Mouse (Mus musculus) erythroblast, embryonic 14.5 days (primary cell): ENCODE measurements around the gene Ifit1. TPM values are rescaled to one million over a fixed set of nuclear protein-coding genes. Genes with fewer than 3 reads are reported as not detected.
A peak's percentile ranks its signal among the peaks of the same experiment; 100 is the strongest.
"Not testable (repeated sequence)": the region's sequence is repeated elsewhere in the genome, so short reads cannot be mapped to it uniquely, and the experiment has no call there.

Source experiments
- H3K27me3 ChIP-seq: 2 replicates; pipeline ENCODE4 v1.6.1; 2012; ENCODE audit warnings: inconsistent platforms; ENCODE audit not compliant: control insufficient read depth
- H3K36me3 ChIP-seq: 2 replicates; pipeline ENCODE4 v1.6.1; 2012; ENCODE audit warnings: mild to moderate bottlenecking, inconsistent platforms; ENCODE audit not compliant: control insufficient read depth
- H3K4me1 ChIP-seq: 2 replicates; pipeline ENCODE4 v1.6.1; 2012; ENCODE audit warnings: inconsistent platforms; ENCODE audit not compliant: control insufficient read depth
- H3K4me3 ChIP-seq: replicated peaks from 2 replicates; pipeline ENCODE3; 2012; ENCODE audit warnings: moderate library complexity, mild to moderate bottlenecking, inconsistent platforms
- H3K9me3 ChIP-seq: 2 replicates; pipeline ENCODE4 v1.6.1; 2012; ENCODE audit warnings: low read length, inconsistent platforms, mixed read lengths; ENCODE audit not compliant: control insufficient read depth
- GATA1 ChIP-seq: IDR thresholded peaks from 2 replicates; pipeline ENCODE4 v1.6.1; 2012; ENCODE audit warnings: low read length, inconsistent platforms, mixed read lengths
- TAL1 ChIP-seq: IDR thresholded peaks from 3 replicates; pipeline ENCODE4 v1.6.1; 2012; ENCODE audit warnings: low read length, inconsistent platforms, mixed read lengths
- polyA plus RNA-seq: library from polyadenylated mRNA; stranded (reverse); fragments of >175 nt; gene quantifications from 2 replicates; pipeline ENCODE4 v1.2.3, GENCODE M21; 2012

The Ifit1 gene
- polyA plus RNA-seq = not detected in 2 replicates

DNA sequence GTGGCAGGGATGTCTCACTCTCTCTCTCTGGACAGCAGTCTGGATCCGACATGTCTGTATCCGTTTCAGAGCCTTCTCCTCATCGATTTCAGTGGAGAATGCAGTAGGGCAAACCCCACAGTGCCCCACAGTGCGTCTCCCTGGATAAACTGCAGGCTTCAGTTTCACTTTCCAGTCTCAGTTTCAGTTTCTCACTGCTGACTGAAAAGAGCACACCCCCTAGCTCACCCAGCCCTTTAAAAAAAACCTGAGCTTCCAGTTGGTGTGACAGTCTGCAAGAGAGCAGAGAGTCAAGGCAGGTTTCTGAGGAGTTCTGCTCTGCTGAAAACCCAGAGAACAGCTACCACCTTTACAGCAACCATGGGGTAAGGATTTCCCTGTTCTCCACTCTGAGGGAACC lies at the start of gene Ifit1, which contains the start of gene Ifit1bl2:
Ifit1 (plus strand) TSS at position 249 of the 400 bp plus-strand sequence.
Ifit1bl2 (minus strand) TSS at position 121 of the 400 bp plus-strand sequence.
- Histone ChIP-seq H3K9me3 (no peaks in the 10 kb centered on the region), H3K36me3 (no peaks in the 10 kb centered on the region), H3K4me3 (peak within 1 kb of the TSS; percentile 9), H3K4me1 (peaks cover 18% of the 10 kb centered on the region), H3K27me3 (peaks cover 17% of the 10 kb centered on the region)
- TF ChIP-seq TAL1 = no peak
- no peak for TF ChIP-seq GATA1

DNA sequence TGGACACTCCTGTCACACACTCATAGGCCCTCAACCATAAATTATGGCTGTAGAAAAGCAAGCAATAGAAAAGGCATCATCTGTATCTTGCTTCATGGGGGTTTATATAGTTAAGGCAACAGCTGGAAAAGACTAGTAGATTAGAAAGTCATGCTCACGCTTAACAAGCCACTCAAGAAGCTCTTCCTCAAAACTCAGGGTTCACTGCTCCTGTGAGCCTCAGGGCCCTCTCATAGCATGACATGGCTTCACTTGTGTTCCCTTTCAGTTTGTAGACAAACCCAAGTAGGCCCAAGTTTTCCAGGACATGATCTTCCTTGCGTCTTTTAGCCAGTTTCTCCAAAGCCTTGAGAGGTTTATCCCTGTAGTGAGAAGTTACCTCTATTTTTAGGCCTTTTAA lies 47.2 kb upstream of the Ifit1 start:
- H3K36me3 ChIP-seq = no peaks in the 10 kb centered on the region
- no peaks in the 10 kb centered on the region for H3K4me1 ChIP-seq
- TF ChIP-seq TAL1 = no peak
- no peak for TF ChIP-seq GATA1

DNA sequence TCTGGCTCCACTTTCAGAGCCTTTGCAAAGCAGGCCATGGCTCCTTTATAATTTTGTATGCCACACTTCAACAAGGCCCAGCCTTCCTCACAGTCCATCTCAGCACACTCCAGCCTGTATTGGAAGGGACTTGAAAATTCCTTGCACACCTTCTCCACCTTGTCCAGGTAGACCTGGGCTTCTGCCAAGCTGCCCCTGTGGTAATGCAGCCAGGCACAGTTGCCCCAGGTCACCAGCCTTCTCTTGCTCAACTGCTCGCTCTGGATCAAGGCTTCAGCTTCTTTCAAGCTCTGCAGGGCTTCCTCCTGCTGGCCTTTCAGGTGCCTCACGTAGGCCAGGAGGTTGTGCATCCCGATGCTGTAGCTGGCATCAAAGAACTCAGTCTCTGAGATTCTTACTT lies 46.1 kb upstream of the Ifit1 start:
- not testable (repeated sequence) for H3K27me3 ChIP-seq, H3K9me3 ChIP-seq, H3K4me3 ChIP-seq, H3K36me3 ChIP-seq, H3K4me1 ChIP-seq

More for the DNA sequence above, 47.2 kb upstream of the Ifit1 start:
- no peaks in the 10 kb centered on the region for H3K27me3 ChIP-seq
- H3K9me3 ChIP-seq = no peaks in the 10 kb centered on the region
- H3K4me3 ChIP-seq = no peak overlapping the region

DNA sequence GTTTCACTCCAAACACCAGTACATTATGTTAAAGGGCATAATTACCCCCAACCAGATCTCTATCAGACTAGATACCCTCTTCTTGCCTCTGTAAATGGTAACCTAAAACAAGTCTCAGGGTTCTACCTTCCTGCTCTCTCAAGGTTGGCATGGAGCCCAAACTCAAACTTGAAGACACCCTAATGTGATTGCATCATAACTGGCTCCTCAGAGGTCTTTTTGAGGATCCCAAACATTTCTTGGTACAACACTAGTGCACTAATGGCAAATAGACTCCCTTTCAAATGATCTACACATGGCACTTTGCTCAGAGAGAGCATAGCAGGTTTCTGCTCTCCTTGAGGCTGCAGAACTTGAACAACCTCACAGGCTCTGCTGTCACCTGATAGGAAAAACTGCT lies 43.9 kb upstream of the Ifit1 start:
- H3K9me3 ChIP-seq = no peaks in the 10 kb centered on the region
- TF ChIP-seq GATA1 = no peak
- TF ChIP-seq TAL1 = no peak
- no peaks in the 10 kb centered on the region for H3K27me3 ChIP-seq
- no peaks in the 10 kb centered on the region for H3K36me3 ChIP-seq
- H3K4me3 ChIP-seq = no peak overlapping the region
- H3K4me1 ChIP-seq = no peaks in the 10 kb centered on the region

DNA sequence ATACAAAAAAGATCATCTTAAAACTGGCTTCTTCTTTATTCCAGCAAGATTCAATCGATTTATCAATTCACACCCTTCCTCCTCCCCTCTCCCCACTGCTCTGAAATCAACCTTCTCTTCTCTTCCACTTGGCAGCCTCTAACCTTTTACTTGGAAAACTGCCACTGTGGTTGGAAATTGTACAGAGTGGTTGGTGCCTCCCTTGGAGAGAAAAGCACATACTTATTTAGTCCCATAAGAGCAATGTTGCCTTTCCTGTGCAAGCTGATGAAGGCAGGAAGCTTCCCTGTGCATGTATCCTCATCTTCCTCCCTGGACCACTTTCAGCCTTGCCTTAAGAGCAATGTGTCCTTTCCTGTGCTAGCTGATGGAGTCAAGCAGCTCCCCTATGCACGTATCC lies 42.3 kb upstream of the Ifit1 start:
- H3K4me3 ChIP-seq = no peak overlapping the region
- no peaks in the 10 kb centered on the region for H3K9me3 ChIP-seq
- H3K4me1 ChIP-seq = no peaks in the 10 kb centered on the region
- H3K27me3 ChIP-seq = no peaks in the 10 kb centered on the region
- TF ChIP-seq GATA1 = no peak
- no peak for TF ChIP-seq TAL1
- H3K36me3 ChIP-seq = no peaks in the 10 kb centered on the region

DNA sequence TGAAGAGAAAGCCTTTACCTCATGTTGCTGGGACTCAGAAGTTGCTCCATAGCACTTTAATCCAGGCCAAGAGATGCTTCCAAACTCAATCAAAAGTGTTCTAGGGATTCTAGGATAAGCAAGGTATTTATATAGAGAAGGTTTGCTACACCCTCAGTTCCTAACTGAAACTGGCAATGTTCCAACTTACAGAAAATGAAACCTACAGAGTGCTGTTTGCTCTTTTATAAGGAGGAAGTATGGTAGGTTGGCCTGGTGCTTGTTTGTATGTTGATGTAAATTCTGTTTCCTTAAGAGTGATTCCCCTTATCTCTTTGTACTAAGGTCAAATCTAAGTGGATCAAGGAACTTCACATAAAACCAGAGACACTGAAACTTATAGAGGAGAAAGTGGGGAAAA lies 41.4 kb upstream of the Ifit1 start:
- H3K4me3 ChIP-seq, H3K36me3 ChIP-seq, H3K27me3 ChIP-seq, H3K4me1 ChIP-seq, H3K9me3 ChIP-seq: not testable (repeated sequence)

DNA sequence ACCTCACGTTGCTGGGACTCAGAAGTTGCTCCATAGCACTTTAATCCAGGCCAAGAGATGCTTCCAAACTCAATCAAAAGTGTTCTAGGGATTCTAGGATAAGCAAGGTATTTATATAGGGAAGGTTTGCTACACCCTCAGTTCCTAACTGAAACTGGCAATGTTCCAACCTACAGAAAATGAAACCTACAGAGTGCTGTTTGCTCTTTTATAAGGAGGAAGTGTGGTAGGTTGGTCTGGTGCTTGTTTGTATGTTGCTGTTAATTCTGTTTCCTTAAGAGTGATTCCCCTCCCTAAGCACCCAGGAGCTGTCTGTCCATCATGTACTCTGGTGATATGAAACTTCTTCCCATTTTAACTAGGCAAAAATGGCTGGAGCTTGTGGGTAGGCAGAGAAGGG lies 38.8 kb upstream of the Ifit1 start, which contains the start of gene Ifit1bl1:
Ifit1bl1 (minus strand) TSS at position 69 of the 400 bp plus-strand sequence.
- H3K4me3 ChIP-seq, H3K9me3 ChIP-seq, H3K36me3 ChIP-seq, H3K4me1 ChIP-seq, H3K27me3 ChIP-seq: not testable (repeated sequence)

DNA sequence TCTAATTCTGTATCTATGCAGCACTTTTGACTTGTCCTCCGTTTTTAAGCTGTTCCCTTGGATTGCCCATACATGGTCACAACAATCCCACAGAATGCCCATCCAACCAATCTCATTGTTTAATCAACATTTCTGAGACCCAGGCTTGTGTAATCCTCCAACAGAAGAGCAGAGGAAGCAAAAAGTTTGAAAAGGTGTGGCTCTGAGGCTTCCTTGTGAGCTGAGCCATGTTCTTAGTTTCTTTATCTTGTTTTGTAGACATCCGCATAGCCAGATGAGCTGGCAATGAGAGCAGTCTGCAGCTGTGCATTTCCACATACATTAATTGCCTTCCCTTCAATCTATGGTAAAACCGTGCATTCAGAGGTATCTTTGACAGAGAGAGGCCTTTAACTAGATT lies 35.2 kb upstream of the Ifit1 start:
- TF ChIP-seq TAL1 = no peak
- no peak for TF ChIP-seq GATA1
- Histone ChIP-seq H3K36me3 (no peaks in the 10 kb centered on the region), H3K4me1 (no peaks in the 10 kb centered on the region), H3K27me3 (no peaks in the 10 kb centered on the region), H3K4me3 (no peak overlapping the region), H3K9me3 (no peaks in the 10 kb centered on the region)

DNA sequence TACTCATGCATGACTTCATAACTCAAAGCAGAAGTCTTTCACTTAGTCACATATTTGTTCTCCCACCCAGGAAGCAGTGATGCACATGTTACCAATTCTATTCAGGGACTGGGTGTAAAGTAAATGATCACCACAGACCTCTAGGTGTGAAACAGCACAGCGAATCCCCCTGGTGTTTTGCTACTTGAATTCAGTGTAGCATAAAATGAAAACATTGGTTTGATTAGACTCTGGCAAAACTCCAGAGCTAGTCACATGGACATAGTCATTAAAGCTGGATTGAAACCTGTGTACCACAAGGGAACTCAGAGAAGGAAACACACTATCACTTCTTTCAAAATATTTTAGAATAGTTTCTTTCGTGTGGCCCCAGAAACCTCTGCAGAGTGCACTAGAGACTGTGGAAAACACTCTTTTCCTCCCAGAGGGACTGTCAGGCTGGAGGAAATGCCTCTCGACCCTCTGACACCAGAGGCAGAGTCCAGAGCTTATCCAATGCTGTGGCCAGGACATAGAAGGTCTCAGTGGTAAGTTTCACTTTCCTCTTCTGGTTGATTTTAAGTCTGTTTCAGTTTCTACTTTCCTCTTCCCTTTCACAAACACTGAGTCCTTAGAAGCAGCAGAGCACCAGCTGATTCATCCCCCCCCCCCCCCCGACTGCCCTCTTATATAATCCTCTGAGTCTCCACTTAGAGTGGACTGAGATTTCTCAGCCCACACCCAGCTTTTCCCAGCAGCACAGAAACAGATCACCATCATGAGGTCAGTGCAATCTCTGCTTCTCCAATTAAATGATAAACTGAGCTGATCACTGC lies 33.2 kb upstream of the Ifit1 start, which contains the start of gene Ifit3b:
Ifit3b (plus strand) TSS at position 734 of the 815 bp plus-strand sequence.
- not testable (repeated sequence) for H3K27me3 ChIP-seq, H3K4me3 ChIP-seq, H3K36me3 ChIP-seq, H3K9me3 ChIP-seq, H3K4me1 ChIP-seq

DNA sequence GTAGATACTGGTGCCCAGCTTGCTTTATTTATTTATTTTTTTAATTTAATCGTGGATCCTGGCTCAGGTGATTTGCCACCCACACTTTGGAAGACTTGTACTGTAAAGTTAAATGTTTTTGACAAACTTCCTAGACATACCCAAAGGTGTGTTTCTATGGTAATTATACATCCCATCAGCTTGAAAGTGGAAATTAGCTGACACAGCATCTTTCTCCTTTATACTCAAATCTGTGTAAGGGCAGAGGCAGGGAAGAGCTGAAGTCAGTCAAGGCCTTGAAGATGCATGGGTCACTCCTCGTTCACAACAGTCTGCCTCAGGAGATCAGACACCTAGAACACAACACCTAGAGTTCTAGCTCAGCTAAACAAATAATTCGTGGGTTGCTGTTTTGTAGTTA lies 30.6 kb upstream of the Ifit1 start:
- H3K27me3 ChIP-seq, H3K36me3 ChIP-seq, H3K9me3 ChIP-seq, H3K4me3 ChIP-seq, H3K4me1 ChIP-seq: not testable (repeated sequence)

DNA sequence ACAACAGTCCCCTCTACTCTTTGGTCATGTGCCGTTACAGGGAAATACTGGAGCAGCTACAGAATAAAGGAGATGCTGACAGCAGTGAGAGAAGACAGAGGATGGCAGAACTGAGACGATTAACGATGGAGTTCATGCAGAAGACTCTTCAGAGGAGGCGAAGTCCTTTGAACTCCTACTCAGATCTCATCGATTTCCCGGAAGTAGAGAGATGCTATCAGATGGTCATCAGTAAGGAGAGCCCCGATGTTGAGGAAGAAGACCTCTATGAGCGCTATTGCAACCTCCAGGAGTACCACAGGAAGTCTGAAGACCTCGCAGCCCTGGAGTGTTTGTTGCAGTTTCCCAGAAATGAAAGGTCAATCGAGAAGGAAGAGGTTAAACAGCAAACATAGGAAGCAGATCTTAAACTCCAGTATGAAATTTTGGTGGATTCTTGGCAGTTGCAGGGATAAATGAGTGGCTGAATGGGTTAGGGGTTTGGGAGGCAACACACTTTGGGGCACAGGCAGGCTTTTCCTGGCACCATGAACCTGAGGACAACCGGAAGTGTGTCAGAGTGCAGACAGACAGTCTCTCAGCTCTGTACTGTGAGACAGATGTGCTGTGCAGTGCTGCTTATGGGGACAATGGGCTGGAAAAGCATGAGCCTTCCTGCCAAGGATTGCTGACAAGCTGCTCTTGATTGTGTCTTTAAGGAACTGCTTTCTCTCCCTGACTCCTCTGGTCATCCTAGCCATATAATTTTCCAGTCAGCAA lies 28.2 kb upstream of the Ifit1 start:
- H3K9me3 ChIP-seq, H3K4me3 ChIP-seq, H3K4me1 ChIP-seq, H3K27me3 ChIP-seq, H3K36me3 ChIP-seq: not testable (repeated sequence)
